21 mouse cellular contexts compared by ENCODE assay signal in genomic region chr12:81074941-81075340, GRCm38 (mm10). TPM values are rescaled to one million over a fixed set of nuclear protein-coding genes. Genes with fewer than 3 reads are reported as not detected.
DNase-seq lines count a peak whose midpoint lies in the region; ATAC-seq and TF ChIP-seq lines count a peak whose summit lies in the region.
"Had no signal": no experiment of that assay in that cellular context is flagged by ENCODE, and none has a peak within 500 bp of the region (broad histone marks: within the 10 kb centered on the region; RNA-seq: fewer than 3 reads in every experiment).

No protein-coding gene starts in this region.

- peaks cover 15% of the 10 kb centered on the region; the same call in 1 of the 2 replicates for H3K36me3 ChIP-seq in midbrain, embryonic 10.5 days
- H3K36me3 ChIP-seq in midbrain, postnatal 0 days (ENCODE audit: insufficient read depth, low read length) = no peaks in the 10 kb centered on the region
- H3K36me3 ChIP-seq in MEL (ENCODE audit: control insufficient read depth in 1 of 2, insufficient read depth in 2 of 2, low read length in 2 of 2) = peaks cover 0 to 5% of the 10 kb centered on the region in 2 experiments; a peak in 3 of 4 replicates
- H3K36me3 ChIP-seq: embryonic facial prominence, embryonic 13.5 days; embryonic facial prominence, embryonic 15.5 days; forebrain, embryonic 12.5 days had no signal

- H3K4me3 ChIP-seq in midbrain, embryonic 10.5 days = no peak overlapping the region
- H3K4me3 ChIP-seq in midbrain, postnatal 0 days (ENCODE audit: low read depth, low read length) = no peak overlapping the region
- H3K4me3 ChIP-seq in MEL (ENCODE audit: control insufficient read depth in 1 of 2, insufficient read depth in 1 of 2, low read depth in 2 of 2, low read length in 2 of 2) = no peak overlapping the region
- H3K4me3 ChIP-seq: embryonic facial prominence, embryonic 13.5 days; embryonic facial prominence, embryonic 15.5 days; erythroblast, embryonic 14.5 days; forebrain, embryonic 10.5 days; forebrain, embryonic 12.5 days had no signal

- 84% methylated on average over 3 of the region's 3 CpGs for WGBS in midbrain, embryonic 10.5 days
- 84% methylated on average over 3 of the region's 3 CpGs for WGBS in midbrain, postnatal 0 days

- no peak for DNase-seq in midbrain, embryonic 10.5 days (ENCODE audit: low spot score)
- no peak for DNase-seq in midbrain, postnatal 0 days (ENCODE audit: low spot score)
- DNase-seq in MEL (ENCODE audit: low read depth, low spot score) = peak; percentile 6
- no peak for DNase-seq in adrenal gland, postnatal 25 days
- no peak for DNase-seq in cerebellum, postnatal 25 days
- DNase-seq: adrenal gland, adult 2 months; adrenal gland, postnatal 10 days; adrenal gland, postnatal 36 days; cerebellum, adult 11-12 months; cerebellum, adult 2 months; cerebellum, adult 9-10 months; cerebellum, postnatal 10 days; cerebellum, postnatal 36 days; embryo, embryonic 11 days had no signal

- H3K4me2 ChIP-seq in midbrain, postnatal 0 days (ENCODE audit: low read depth, low read length, poor library complexity, severe bottlenecking) = no peak overlapping the region
- H3K4me2 ChIP-seq: embryonic facial prominence, embryonic 13.5 days; embryonic facial prominence, embryonic 15.5 days; forebrain, embryonic 12.5 days had no signal

- TF ChIP-seq CTCF in midbrain, postnatal 0 days (IDR thresholded peaks at IDR 0.05) = no peak
- TF ChIP-seq CTCF in MEL (IDR thresholded peaks at IDR 0.05 in 2 of 3, conservative IDR thresholded peaks at IDR 0.05 in 1 of 3; ENCODE audit: control insufficient read depth in 1 of 3, insufficient read depth in 1 of 3, low read depth in 2 of 3, low read length in 3 of 3, poor library complexity in 1 of 3, severe bottlenecking in 1 of 3) = no peak

- no peak for TF ChIP-seq EP300 in MEL (IDR thresholded peaks at IDR 0.05; ENCODE audit: low read depth in 1 of 2, low read length in 2 of 2)

- H3K79me2 ChIP-seq in MEL (ENCODE audit: control insufficient read depth, insufficient read depth, low read length, poor library complexity) = no peaks in the 10 kb centered on the region

- H3K27me3 ChIP-seq in midbrain, embryonic 10.5 days (ENCODE audit: low read depth, poor library complexity, severe bottlenecking) = no peaks in the 10 kb centered on the region
- no peaks in the 10 kb centered on the region for H3K27me3 ChIP-seq in midbrain, postnatal 0 days (ENCODE audit: insufficient read depth, low read length)
- H3K27me3 ChIP-seq in MEL (ENCODE audit: control insufficient read depth in 1 of 2, insufficient read depth in 2 of 2, low read length in 2 of 2) = no peaks in the 10 kb centered on the region
- H3K27me3 ChIP-seq: embryonic facial prominence, embryonic 13.5 days; embryonic facial prominence, embryonic 15.5 days; forebrain, embryonic 12.5 days had no signal

- peak overlapping the region; percentile 69; the same call in 1 of the 2 replicates for H3K27ac ChIP-seq in midbrain, embryonic 10.5 days (replicated peaks)
- no peak overlapping the region for H3K27ac ChIP-seq in midbrain, postnatal 0 days (ENCODE audit: low read depth, low read length)
- no peak overlapping the region for H3K27ac ChIP-seq in MEL (ENCODE audit: control insufficient read depth, low read depth, low read length)
- H3K27ac ChIP-seq: embryonic facial prominence, embryonic 13.5 days; embryonic facial prominence, embryonic 15.5 days; forebrain, embryonic 10.5 days; forebrain, embryonic 12.5 days had no signal

- peaks cover 15% of the 10 kb centered on the region; the same call in 1 of the 2 replicates for H3K9me3 ChIP-seq in midbrain, embryonic 10.5 days (replicated peaks)
- no peaks in the 10 kb centered on the region for H3K9me3 ChIP-seq in midbrain, postnatal 0 days (ENCODE audit: low read length)
- H3K9me3 ChIP-seq in MEL (replicated peaks; ENCODE audit: insufficient read depth, low read length) = no peaks in the 10 kb centered on the region
- H3K9me3 ChIP-seq: embryonic facial prominence, embryonic 13.5 days had no signal

- no peak for TF ChIP-seq POLR2A in MEL (IDR thresholded peaks at IDR 0.05; ENCODE audit: control insufficient read depth in 1 of 2, insufficient read depth in 1 of 2, low read depth in 1 of 2, low read length in 2 of 2, poor library complexity in 1 of 2)

- no peak for TF ChIP-seq RAD21 in MEL (IDR thresholded peaks at IDR 0.05; ENCODE audit: low read depth, low read length)

- ATAC-seq in midbrain, postnatal 0 days (ENCODE audit: low FRiP score) = no peak
- ATAC-seq: forebrain, embryonic 14.5 days; forebrain, embryonic 16.5 days had no signal

- H3K9ac ChIP-seq in midbrain, postnatal 0 days (replicated peaks; ENCODE audit: low read length, poor library complexity, severe bottlenecking) = no peak overlapping the region
- H3K9ac ChIP-seq in MEL (ENCODE audit: control insufficient read depth, low read depth, low read length, poor library complexity, severe bottlenecking) = no peak overlapping the region
- H3K9ac ChIP-seq: embryonic facial prominence, embryonic 13.5 days; embryonic facial prominence, embryonic 15.5 days; forebrain, embryonic 12.5 days had no signal

- peaks cover 14% of the 10 kb centered on the region; the same call in 1 of the 2 replicates for H3K4me1 ChIP-seq in midbrain, embryonic 10.5 days
- no peaks in the 10 kb centered on the region for H3K4me1 ChIP-seq in midbrain, postnatal 0 days (ENCODE audit: insufficient read depth, low read length)
- peaks cover 2 to 7% of the 10 kb centered on the region in 2 experiments; a peak in 3 of 4 replicates for H3K4me1 ChIP-seq in MEL (ENCODE audit: control insufficient read depth in 1 of 2, insufficient read depth in 2 of 2, low read length in 2 of 2)
- H3K4me1 ChIP-seq: embryonic facial prominence, embryonic 13.5 days; embryonic facial prominence, embryonic 15.5 days had no signal

TF ChIP-seq in MEL, 35 proteins besides CTCF, POLR2A, EP300 and RAD21:
- no peak for TF ChIP-seq SMC3 (IDR thresholded peaks at IDR 0.05; ENCODE audit: low read depth, low read length)
- TF ChIP-seq CHD1 (IDR thresholded peaks at IDR 0.05; ENCODE audit: low read depth, low read length) = no peak
- TF ChIP-seq USF2 (IDR thresholded peaks at IDR 0.05; ENCODE audit: borderline replicate concordance in 1 of 2, insufficient read depth in 1 of 2, low read depth in 1 of 2, low read length in 2 of 2) = no peak
- TF ChIP-seq ZNF384 (IDR thresholded peaks at IDR 0.05; ENCODE audit: low read depth, low read length) = no peak
- TF ChIP-seq TAL1 (IDR thresholded peaks at IDR 0.05; ENCODE audit: low read length) = 0 out of 2 replicates have a peak, but pooled peaks have one; percentile 10
- no peak for TF ChIP-seq GABPA (IDR thresholded peaks at IDR 0.05; ENCODE audit: low read depth, low read length)
- TF ChIP-seq MXI1 (IDR thresholded peaks at IDR 0.05; ENCODE audit: low read depth, low read length) = no peak
- TF ChIP-seq E2F4 (IDR thresholded peaks at IDR 0.05; ENCODE audit: borderline replicate concordance, low read depth, low read length) = no peak
- TF ChIP-seq TCF12 (IDR thresholded peaks at IDR 0.05; ENCODE audit: low read depth, low read length) = 0 out of 2 replicates have a peak, but pooled peaks have one; percentile 20
- TF ChIP-seq UBTF (IDR thresholded peaks at IDR 0.05; ENCODE audit: borderline replicate concordance, insufficient read depth, low read depth, low read length) = no peak
- no peak for TF ChIP-seq ZKSCAN1 (IDR thresholded peaks at IDR 0.05; ENCODE audit: low read depth, low read length)
- no peak for TF ChIP-seq HCFC1 (IDR thresholded peaks at IDR 0.05; ENCODE audit: low read depth, low read length)
- TF ChIP-seq RCOR1 (IDR thresholded peaks at IDR 0.05; ENCODE audit: low read depth, low read length) = no peak
- no peak for TF ChIP-seq BHLHE40 (IDR thresholded peaks at IDR 0.05; ENCODE audit: borderline replicate concordance, low read depth, low read length)
- no peak for TF ChIP-seq USF1 (IDR thresholded peaks at IDR 0.05; ENCODE audit: low read depth, low read length)

RNA-seq across cellular contexts. Expression of gene Smoc1, which starts 48.3 kb away (rescaled TPM):
- polyA plus RNA-seq in midbrain, embryonic 10.5 days (2016; fragmentation: Nextera tagmentation; extraction: Ambion mirVana) = 13.9 and 15.7 TPM in 2 replicates
- total RNA-seq in midbrain, postnatal 0 days (2014; rRNA removed) = 28.7 and 32.0 TPM in 2 replicates
- 24.5 and 26.6 TPM in 2 replicates for polyA plus RNA-seq in midbrain, postnatal 0 days (2015; fragmentation: Nextera tagmentation; extraction: Ambion mirVana)
- 18.8 and 22.4 TPM in 2 replicates for total RNA-seq in MEL (2012; rRNA removed)
- polyA plus RNA-seq in MEL (2012; ENCODE audit: insufficient read depth in 1 of 2, insufficient read length in 2 of 2, low read depth in 1 of 2, low replicate concordance in 2 of 2, missing spikeins in 1 of 2) = 10 to 100 TPM in 1 of 2 experiments, not detected in 1; 23.3 TPM
- 132 and 152 TPM in 2 replicates for total RNA-seq in adrenal gland, postnatal 25 days (2021)
